Mouse (Mus musculus): ENCODE results near the gene Ppp1ca. TPM values are rescaled to one million over a fixed set of nuclear protein-coding genes. Genes with fewer than 3 reads are reported as not detected.

Gene Ppp1ca
- polyA plus RNA-seq, 1 experiment from 2014 or later: 1,120 TPM

- H3K9ac ChIP-seq (replicated peaks; ENCODE audit: low read length): no peak overlapping the region; the same call in 1 of the 2 replicates
- H3K9me3 ChIP-seq (ENCODE audit: low read length): no peaks in the 10 kb centered on the region
- H3K4me2 ChIP-seq (replicated peaks; ENCODE audit: low read depth, low read length): no peak overlapping the region
- H3K27me3 ChIP-seq (ENCODE audit: insufficient read depth, low read length): no peaks in the 10 kb centered on the region
- H3K36me3 ChIP-seq (ENCODE audit: insufficient read depth, low read length): peaks cover 45% of the 10 kb centered on the region
- no peak overlapping the region for H3K27ac ChIP-seq (ENCODE audit: low read length)
- WGBS: 70% methylated on average over 12 of the region's 12 CpGs
- no peak overlapping the region for H3K4me3 ChIP-seq (ENCODE audit: low read length)
- peaks cover 57% of the 10 kb centered on the region for H3K4me1 ChIP-seq (ENCODE audit: insufficient read depth, low read length)
- ATAC-seq (ENCODE audit: low FRiP score, low TSS enrichment): no peak
Observed at GRCm38 (mm10) chr19:4194776-4195650, 3.1 kb downstream of the Ppp1ca start.

DNA sequence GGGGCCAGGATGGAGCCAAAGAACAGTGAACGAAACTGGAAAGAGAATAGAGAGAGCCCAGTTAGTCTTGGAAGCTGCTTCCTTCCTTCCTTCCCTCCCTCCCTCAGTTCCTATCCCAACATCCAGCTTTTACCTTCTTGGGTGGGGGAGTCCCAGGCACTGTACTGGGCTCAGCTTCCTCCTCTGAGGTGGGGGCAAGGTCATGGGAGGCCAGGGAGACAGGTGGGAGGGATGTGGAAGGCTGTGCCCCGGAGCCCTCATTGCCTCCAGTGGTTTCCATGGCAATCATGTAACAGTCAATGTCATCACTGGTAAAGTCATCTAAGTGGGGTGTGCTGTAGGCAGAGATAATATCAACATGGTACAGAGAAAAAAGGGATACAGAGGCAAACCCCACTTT lies 4.2 kb downstream of the Ppp1ca start:
- ATAC-seq (ENCODE audit: low FRiP score, low TSS enrichment): no peak

GRCm38 (mm10) chr19:4196548-4196947 lies 4.7 kb downstream of the Ppp1ca start:
- peak overlapping the region; percentile 36 for H3K9ac ChIP-seq (replicated peaks; ENCODE audit: low read length)
- peaks cover 47% of the 10 kb centered on the region for H3K36me3 ChIP-seq (ENCODE audit: insufficient read depth, low read length)
- no peak overlapping the region for H3K4me3 ChIP-seq (ENCODE audit: low read length)
- peaks cover 54% of the 10 kb centered on the region for H3K4me1 ChIP-seq (ENCODE audit: insufficient read depth, low read length)
- no peaks in the 10 kb centered on the region for H3K27me3 ChIP-seq (ENCODE audit: insufficient read depth, low read length)
- no peaks in the 10 kb centered on the region for H3K9me3 ChIP-seq (ENCODE audit: low read length)
- H3K27ac ChIP-seq (ENCODE audit: low read length): peak overlapping the region; percentile 23; the same call in 1 of the 2 replicates
- no peak for ATAC-seq (ENCODE audit: low FRiP score, low TSS enrichment)
- 5% methylated on average over 5 of the region's 5 CpGs for WGBS
- no peak overlapping the region for H3K4me2 ChIP-seq (replicated peaks; ENCODE audit: low read depth, low read length)

More for the DNA sequence above, 4.2 kb downstream of the Ppp1ca start:
- no peak overlapping the region for H3K4me3 ChIP-seq (ENCODE audit: low read length)
- no peak overlapping the region for H3K9ac ChIP-seq (replicated peaks; ENCODE audit: low read length)
- no peaks in the 10 kb centered on the region for H3K27me3 ChIP-seq (ENCODE audit: insufficient read depth, low read length)
- peaks cover 59% of the 10 kb centered on the region for H3K4me1 ChIP-seq (ENCODE audit: insufficient read depth, low read length)
- H3K27ac ChIP-seq (ENCODE audit: low read length): peak overlapping the region; percentile 23; the same call in 1 of the 2 replicates
- no peaks in the 10 kb centered on the region for H3K9me3 ChIP-seq (ENCODE audit: low read length)
- WGBS: 26% methylated on average over 2 of the region's 2 CpGs
- no peak overlapping the region for H3K4me2 ChIP-seq (replicated peaks; ENCODE audit: low read depth, low read length)
- H3K36me3 ChIP-seq (ENCODE audit: insufficient read depth, low read length): peaks cover 47% of the 10 kb centered on the region

- Histone ChIP-seq H3K27me3 (ENCODE audit: insufficient read depth, low read length) (no peaks in the 10 kb centered on the region), H3K36me3 (ENCODE audit: insufficient read depth, low read length) (peaks cover 47% of the 10 kb centered on the region), H3K4me1 (ENCODE audit: insufficient read depth, low read length) (peaks cover 59% of the 10 kb centered on the region), H3K9ac (replicated peaks; ENCODE audit: low read length) (no peak overlapping the region), H3K27ac (ENCODE audit: low read length) (peak overlapping the region; percentile 23; the same call in 1 of the 2 replicates), H3K9me3 (ENCODE audit: low read length) (no peaks in the 10 kb centered on the region), H3K4me3 (ENCODE audit: low read length) (no peak overlapping the region), H3K4me2 (replicated peaks; ENCODE audit: low read depth, low read length) (no peak overlapping the region)
- 74% methylated on average over 3 of the region's 3 CpGs for WGBS
- ATAC-seq (ENCODE audit: low FRiP score, low TSS enrichment): no peak
Observed at GRCm38 (mm10) chr19:4197180-4197579, 5.3 kb downstream of the Ppp1ca start.

DNA sequence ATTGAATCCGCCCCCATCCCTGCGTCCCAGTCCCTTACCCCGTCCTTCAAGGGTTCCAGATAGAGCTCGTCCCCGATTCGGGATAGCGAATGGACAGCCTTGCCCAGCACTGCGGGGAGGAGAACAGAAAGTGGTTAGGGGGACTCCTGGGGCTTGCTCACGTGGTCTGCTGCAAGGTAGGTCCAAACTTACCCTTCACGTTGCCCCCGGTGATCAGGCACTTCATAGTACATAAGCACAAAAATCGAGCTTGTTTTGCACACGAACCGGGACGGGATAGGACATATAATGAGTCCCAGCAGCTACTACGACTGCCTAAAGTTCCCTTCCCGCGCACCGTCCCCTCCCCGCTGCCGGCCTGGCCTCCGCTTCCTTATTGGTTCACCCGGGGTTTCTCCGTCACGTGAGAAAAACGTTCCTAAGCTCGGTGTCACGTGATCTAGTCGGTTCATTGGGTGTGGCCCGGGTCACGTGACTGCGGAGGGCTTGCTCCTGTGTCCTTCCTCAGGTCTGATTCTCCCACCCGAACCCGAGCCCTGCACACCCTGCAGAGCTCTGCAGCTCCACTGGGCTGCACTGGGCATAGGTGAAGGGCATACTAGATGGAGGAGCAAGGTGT lies 9.5 kb downstream of the Ppp1ca start, which contains the start of gene Rad9a:
Gene Rad9a (minus strand): TSS at position 372 of the 619 bp plus-strand sequence.
- peaks cover 3% of the 10 kb centered on the region; the same call in 1 of the 2 replicates for H3K27me3 ChIP-seq (ENCODE audit: insufficient read depth, low read length)
- peak within 1 kb of the TSS; percentile 96 for H3K4me2 ChIP-seq (replicated peaks; ENCODE audit: low read depth, low read length)
- under 1% methylated on average over 34 of the region's 34 CpGs for WGBS
- ATAC-seq (ENCODE audit: low FRiP score, low TSS enrichment): peak; percentile 89
- H3K4me1 ChIP-seq (ENCODE audit: insufficient read depth, low read length): peaks cover 34% of the 10 kb centered on the region
- peak within 1 kb of the TSS; percentile 56 for H3K4me3 ChIP-seq (ENCODE audit: low read length)
- no peaks in the 10 kb centered on the region for H3K9me3 ChIP-seq (ENCODE audit: low read length)
- H3K9ac ChIP-seq (replicated peaks; ENCODE audit: low read length): peak within 1 kb of the TSS; percentile 71
- H3K27ac ChIP-seq (ENCODE audit: low read length): peak within 1 kb of the TSS; percentile 59; the same call in 1 of the 2 replicates
- H3K36me3 ChIP-seq (ENCODE audit: insufficient read depth, low read length): peaks cover 17% of the 10 kb centered on the region

GRCm38 (mm10) chr19:4202149-4202548 lies 10.3 kb downstream of the Ppp1ca start:
- H3K4me1 ChIP-seq (ENCODE audit: insufficient read depth, low read length): peaks cover 27% of the 10 kb centered on the region
- H3K36me3 ChIP-seq (ENCODE audit: insufficient read depth, low read length): peaks cover 10% of the 10 kb centered on the region
- 22% methylated on average over 7 of the region's 7 CpGs for WGBS
- H3K4me3 ChIP-seq (ENCODE audit: low read length): peak overlapping the region; percentile 56
- 0 out of 2 replicates have a peak, but pooled peaks have one; percentile 2 for ATAC-seq (ENCODE audit: low FRiP score, low TSS enrichment)
- no peaks in the 10 kb centered on the region for H3K9me3 ChIP-seq (ENCODE audit: low read length)
- H3K27ac ChIP-seq (ENCODE audit: low read length): no peak overlapping the region
- peaks cover 3% of the 10 kb centered on the region; the same call in 1 of the 2 replicates for H3K27me3 ChIP-seq (ENCODE audit: insufficient read depth, low read length)
- H3K4me2 ChIP-seq (replicated peaks; ENCODE audit: low read depth, low read length): peak overlapping the region; percentile 96
- peak overlapping the region; percentile 71 for H3K9ac ChIP-seq (replicated peaks; ENCODE audit: low read length)

GRCm38 (mm10) chr19:4203148-4203547 lies 11.3 kb downstream of the Ppp1ca start:
- WGBS: 69% methylated on average over 3 of the region's 3 CpGs
- H3K4me1 ChIP-seq (ENCODE audit: insufficient read depth, low read length): peaks cover 22% of the 10 kb centered on the region
- no peak overlapping the region for H3K4me2 ChIP-seq (replicated peaks; ENCODE audit: low read depth, low read length)
- peaks cover 3% of the 10 kb centered on the region; the same call in 1 of the 2 replicates for H3K27me3 ChIP-seq (ENCODE audit: insufficient read depth, low read length)
- no peak for ATAC-seq (ENCODE audit: low FRiP score, low TSS enrichment)
- no peak overlapping the region for H3K9ac ChIP-seq (replicated peaks; ENCODE audit: low read length)
- no peak overlapping the region for H3K27ac ChIP-seq (ENCODE audit: low read length)
- H3K36me3 ChIP-seq (ENCODE audit: insufficient read depth, low read length): 0 out of 2 replicates have a peak, but pooled peaks cover 3% of the 10 kb centered on the region
- H3K9me3 ChIP-seq (ENCODE audit: low read length): no peaks in the 10 kb centered on the region
- no peak overlapping the region for H3K4me3 ChIP-seq (ENCODE audit: low read length)

DNA sequence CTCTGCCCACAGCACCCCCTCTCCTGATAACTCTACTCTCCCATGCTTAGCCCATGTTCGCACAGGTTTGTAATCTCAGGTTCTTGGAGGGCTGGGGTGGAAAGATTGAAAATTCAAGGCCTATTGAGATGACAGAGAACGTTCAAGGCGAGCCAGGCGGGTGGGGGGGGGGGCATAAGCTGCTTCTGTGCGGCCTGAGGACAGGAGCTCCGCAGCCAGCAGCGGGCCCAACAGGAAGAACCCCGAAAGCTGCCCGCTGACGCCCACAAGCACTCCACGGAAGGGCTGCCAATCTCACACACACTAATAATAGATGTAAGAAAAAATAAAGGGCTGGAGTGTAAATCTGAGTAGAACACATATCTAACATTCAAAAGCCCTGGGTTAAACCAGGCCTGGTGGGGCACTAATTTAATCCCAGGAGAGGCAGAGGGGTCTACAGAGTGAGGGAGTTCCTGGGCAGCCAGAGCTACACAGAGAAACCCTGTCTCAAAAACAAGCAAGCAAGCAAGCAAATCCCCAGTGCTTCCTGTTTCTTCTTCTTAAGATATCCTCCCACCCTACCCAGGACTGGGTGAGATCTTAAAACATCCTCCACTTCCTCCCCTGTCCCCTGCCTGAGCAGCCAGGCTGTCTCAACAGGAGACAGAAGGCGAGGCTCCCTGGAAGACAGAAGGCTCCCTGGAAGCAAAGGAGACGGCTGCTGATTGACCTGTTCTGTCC lies 11.9 kb downstream of the Ppp1ca start:
- 0 out of 2 replicates have a peak overlapping the region, but pooled peaks have one; percentile 31 for H3K27ac ChIP-seq (ENCODE audit: low read length)
- WGBS: 66% methylated on average over 13 of the region's 13 CpGs

GRCm38 (mm10) chr19:4204889-4205288 lies 13.0 kb downstream of the Ppp1ca start:
- no peak overlapping the region for H3K9ac ChIP-seq (replicated peaks; ENCODE audit: low read length)
- 0 out of 2 replicates have a peak, but pooled peaks cover 3% of the 10 kb centered on the region for H3K36me3 ChIP-seq (ENCODE audit: insufficient read depth, low read length)
- H3K9me3 ChIP-seq (ENCODE audit: low read length): no peaks in the 10 kb centered on the region
- peaks cover 3% of the 10 kb centered on the region; the same call in 1 of the 2 replicates for H3K27me3 ChIP-seq (ENCODE audit: insufficient read depth, low read length)
- no peak overlapping the region for H3K4me3 ChIP-seq (ENCODE audit: low read length)
- peaks cover 22% of the 10 kb centered on the region for H3K4me1 ChIP-seq (ENCODE audit: insufficient read depth, low read length)
- no peak overlapping the region for H3K27ac ChIP-seq (ENCODE audit: low read length)
- WGBS: 61% methylated on average over 4 of the region's 4 CpGs
- H3K4me2 ChIP-seq (replicated peaks; ENCODE audit: low read depth, low read length): no peak overlapping the region
- ATAC-seq (ENCODE audit: low FRiP score, low TSS enrichment): no peak

More for the DNA sequence above, 11.9 kb downstream of the Ppp1ca start:
- Histone ChIP-seq H3K9ac (replicated peaks; ENCODE audit: low read length) (no peak overlapping the region), H3K4me3 (ENCODE audit: low read length) (no peak overlapping the region), H3K4me2 (replicated peaks; ENCODE audit: low read depth, low read length) (no peak overlapping the region), H3K36me3 (ENCODE audit: insufficient read depth, low read length) (0 out of 2 replicates have a peak, but pooled peaks cover 3% of the 10 kb centered on the region), H3K9me3 (ENCODE audit: low read length) (no peaks in the 10 kb centered on the region), H3K27me3 (ENCODE audit: insufficient read depth, low read length) (peaks cover 3% of the 10 kb centered on the region; the same call in 1 of the 2 replicates), H3K4me1 (ENCODE audit: insufficient read depth, low read length) (peaks cover 22% of the 10 kb centered on the region)
- ATAC-seq (ENCODE audit: low FRiP score, low TSS enrichment): no peak

Data from kidney, embryonic 16.5 days (tissue).